Mouse (Mus musculus) olfactory bulb, adult 2 months (tissue): ENCODE measurements around the gene Specc1. TPM values are rescaled to one million over a fixed set of nuclear protein-coding genes. Genes with fewer than 3 reads are reported as not detected.

Experiments
- H3K27ac ChIP-seq: fragments of 200-500 bp; 2 replicates; pipeline ENCODE4 v1.5.1; 2012; ENCODE audit warnings: low read depth, low read length; ENCODE audit not compliant: insufficient read depth
- H3K4me1 ChIP-seq: fragments of 200-500 bp; 2 replicates; pipeline ENCODE4 v1.6.1; 2012; ENCODE audit warnings: low read length; ENCODE audit not compliant: control insufficient read depth, insufficient read depth
- H3K4me3 ChIP-seq: fragments of 200-500 bp; 2 replicates; pipeline ENCODE4 v1.5.1; 2012; ENCODE audit warnings: mild to moderate bottlenecking, low read depth, low read length, moderate library complexity; ENCODE audit not compliant: insufficient read depth
- CTCF ChIP-seq: fragments of 200-500 bp; IDR thresholded peaks from 2 replicates; pipeline ENCODE4 v1.5.1; 2012; ENCODE audit warnings: low read depth, mild to moderate bottlenecking, low read length, moderate library complexity; ENCODE audit not compliant: insufficient read depth
- POLR2A ChIP-seq: fragments of 200-500 bp; IDR thresholded peaks from 2 replicates; pipeline ENCODE4 v1.6.1; 2012; ENCODE audit warnings: mild to moderate bottlenecking, low read depth, low read length, moderate library complexity; ENCODE audit not compliant: insufficient read depth
- WGBS: fragments of 180-500 bp; shearing (Covaris S2); methylation state at CpG from one replicate; pipeline ENCODE4 v1.1.7; 2018; 5-methylcytosine and 5-hydroxymethylcytosine counted together
- polyA plus RNA-seq: library from polyadenylated mRNA; stranded (reverse); fragments of >200 nt; gene quantifications from 2 replicates; pipeline ENCODE4 v1.2.4, GENCODE M21; 2012; ENCODE audit warnings: low replicate concordance; ENCODE audit not compliant: missing spikeins, insufficient read depth, insufficient read length

Specc1 gene
- polyA plus RNA-seq, 1 experiment, result not detected

GRCm38 (mm10) chr11:62025770-62026169 is 69.2 kb downstream of the Specc1 start:
- H3K27ac ChIP-seq, result no peak overlapping the region
- peaks cover 18% of the 10 kb centered on the region for H3K4me1 ChIP-seq
- TF ChIP-seq POLR2A (no peak), CTCF (no peak)
- H3K4me3 ChIP-seq, result no peak overlapping the region
- 96% methylated on average over 2 of the region's 2 CpGs for WGBS

- Histone ChIP-seq H3K4me3 (no peak overlapping the region), H3K27ac (no peak overlapping the region), H3K4me1 (peaks cover 18% of the 10 kb centered on the region)
- 77% methylated on average over 4 of the region's 4 CpGs for WGBS
- TF ChIP-seq CTCF (no peak), POLR2A (no peak)
Measured at GRCm38 (mm10) chr11:62026345-62026815, 69.8 kb downstream of the Specc1 start.

DNA sequence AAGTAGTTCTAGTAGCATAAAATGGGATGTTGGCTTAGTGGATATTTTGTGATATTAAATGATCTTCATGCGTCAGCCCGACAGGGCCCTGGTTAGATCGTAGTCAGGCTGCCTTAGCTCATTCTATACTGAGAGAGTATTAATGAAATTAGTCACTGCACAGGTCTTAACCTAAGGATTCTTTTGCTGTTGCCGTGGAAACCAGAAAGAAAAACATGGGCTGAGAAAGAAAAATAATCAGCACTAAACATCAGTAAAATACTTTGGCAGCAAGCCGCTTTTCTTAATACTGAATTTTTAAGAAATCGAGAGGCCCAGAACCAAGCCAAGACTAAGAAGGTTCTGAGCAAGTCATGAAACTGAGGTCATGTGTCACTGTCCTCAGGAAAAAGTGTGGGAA is 70.7 kb downstream of the Specc1 start:
- TF ChIP-seq CTCF, result no peak
- TF ChIP-seq POLR2A, result no peak
- 57% methylated on average over 6 of the region's 6 CpGs for WGBS
- Histone ChIP-seq H3K4me3 (no peak overlapping the region), H3K4me1 (peaks cover 18% of the 10 kb centered on the region), H3K27ac (no peak overlapping the region)

DNA sequence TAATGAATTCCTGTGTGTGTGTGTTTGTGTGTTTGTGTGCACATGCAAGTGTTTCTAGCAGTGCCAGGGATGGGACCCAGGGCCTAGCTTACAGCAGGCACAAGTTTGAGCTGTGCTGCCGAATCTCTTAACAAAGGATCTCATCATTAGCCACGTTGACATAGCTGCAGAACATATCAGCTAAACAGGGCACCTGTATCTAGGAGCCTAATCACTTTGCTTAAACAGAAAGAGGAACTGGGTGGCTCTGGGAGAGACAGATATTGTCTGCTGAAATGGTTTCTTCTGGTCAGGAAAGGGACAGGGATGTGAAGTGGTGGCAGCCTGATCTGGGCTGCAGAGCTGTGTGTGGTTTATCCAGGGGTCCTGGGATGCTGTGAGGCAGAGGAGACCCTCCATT is 71.1 kb downstream of the Specc1 start:
- H3K4me3 ChIP-seq, result no peak overlapping the region
- TF ChIP-seq CTCF, result no peak
- TF ChIP-seq POLR2A, result no peak
- peaks cover 15% of the 10 kb centered on the region for H3K4me1 ChIP-seq
- no peak overlapping the region for H3K27ac ChIP-seq
- WGBS, result 51% methylated on average over 2 of the region's 2 CpGs

GRCm38 (mm10) chr11:62029171-62029570 is 72.6 kb downstream of the Specc1 start:
- Histone ChIP-seq H3K27ac (no peak overlapping the region), H3K4me1 (peaks cover 4% of the 10 kb centered on the region)

GRCm38 (mm10) chr11:62034564-62034963 is 78.0 kb downstream of the Specc1 start:
- Histone ChIP-seq H3K27ac (no peak overlapping the region), H3K4me3 (no peak overlapping the region), H3K4me1 (no peaks in the 10 kb centered on the region)
- TF ChIP-seq CTCF, result no peak
- no peak for TF ChIP-seq POLR2A
- WGBS, result 76% methylated on average over 6 of the region's 6 CpGs

More at GRCm38 (mm10) chr11:62029171-62029570, 72.6 kb downstream of the Specc1 start:
- no peak for TF ChIP-seq CTCF
- TF ChIP-seq POLR2A, result no peak
- H3K4me3 ChIP-seq, result no peak overlapping the region
- 89% methylated on average over 9 of the region's 9 CpGs for WGBS

DNA sequence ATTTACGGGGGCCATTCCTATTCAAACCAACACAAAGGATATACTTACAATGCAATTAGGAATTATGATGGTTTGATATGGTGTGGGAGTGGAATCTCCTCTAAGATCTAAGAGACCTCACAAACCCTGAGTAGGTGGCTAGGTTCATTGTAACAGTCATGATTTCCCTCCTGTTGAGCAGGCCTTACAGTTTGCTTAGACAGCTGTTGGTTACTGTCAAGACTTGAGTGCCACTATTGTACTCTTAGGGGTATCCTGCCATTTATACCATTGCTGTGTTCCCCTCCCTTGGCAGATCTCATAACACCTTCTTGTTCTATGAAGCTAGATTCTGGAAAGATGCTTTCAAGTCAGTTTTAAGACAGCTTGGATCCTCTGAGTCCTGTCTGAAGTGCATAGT is 78.7 kb downstream of the Specc1 start:
- TF ChIP-seq CTCF, result no peak
- TF ChIP-seq POLR2A, result no peak
- Histone ChIP-seq H3K4me3 (no peak overlapping the region), H3K4me1 (no peaks in the 10 kb centered on the region), H3K27ac (no peak overlapping the region)
- 95% methylated on average over 1 of the region's 1 CpGs for WGBS

DNA sequence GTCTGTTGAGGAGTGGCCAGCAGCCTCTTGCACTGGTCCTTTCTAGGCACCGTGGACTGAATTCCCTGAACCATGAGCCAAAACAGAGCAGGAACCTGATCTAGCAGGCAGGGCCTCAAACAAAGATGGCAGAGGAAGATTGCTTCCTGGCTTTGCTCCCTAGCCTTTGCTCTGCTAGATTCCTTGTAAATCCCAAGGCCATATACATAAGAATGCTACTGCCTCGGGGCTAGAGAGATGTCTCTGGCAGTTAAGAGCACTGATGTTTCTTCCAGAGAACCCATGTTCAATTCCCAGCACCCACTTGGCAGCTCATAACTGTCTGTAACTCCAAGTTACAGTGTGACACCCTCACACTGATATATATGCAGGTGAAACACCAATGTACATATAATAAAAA is 83.6 kb downstream of the Specc1 start:
- Histone ChIP-seq H3K4me1 (no peaks in the 10 kb centered on the region), H3K4me3 (no peak overlapping the region), H3K27ac (no peak overlapping the region)
- TF ChIP-seq POLR2A, result no peak
- TF ChIP-seq CTCF, result no peak
- 72% methylated on average over 2 of the region's 2 CpGs for WGBS

GRCm38 (mm10) chr11:62044627-62045026 is 88.1 kb downstream of the Specc1 start:
- TF ChIP-seq POLR2A (no peak), CTCF (no peak)
- no peaks in the 10 kb centered on the region for H3K4me1 ChIP-seq
- H3K27ac ChIP-seq, result no peak overlapping the region
- H3K4me3 ChIP-seq, result no peak overlapping the region
- 34% methylated on average over 3 of the region's 3 CpGs for WGBS

- Histone ChIP-seq H3K27ac (no peak overlapping the region), H3K4me3 (no peak overlapping the region), H3K4me1 (no peaks in the 10 kb centered on the region)
- WGBS, result 74% methylated on average over 2 of the region's 2 CpGs
- TF ChIP-seq CTCF, result no peak
- no peak for TF ChIP-seq POLR2A
Measured at GRCm38 (mm10) chr11:62045964-62046363, 89.4 kb downstream of the Specc1 start.
